Mouse (Mus musculus): Measurements from ENCODE around the gene Ppp2ca.

GRCm38 (mm10) chr11:52097016-52097415 is 1.5 kb upstream of the Ppp2ca start:
- TF ChIP-seq CTCF (IDR thresholded peaks at IDR 0.05; ENCODE audit: low read depth, low read length) (no peak), POLR2A (IDR thresholded peaks at IDR 0.05; ENCODE audit: extremely low read depth, insufficient read depth, low read length) (no peak)

Data from liver, adult 2 months (tissue).